Mouse (Mus musculus) CH12.LX (cell line): ENCODE measurements around the gene Akr1b10. TPM values are rescaled to one million over a fixed set of nuclear protein-coding genes. Genes with fewer than 3 reads are reported as not detected.
A peak's percentile ranks its signal among the peaks of the same experiment; 100 is the strongest.
"Not testable (repeated sequence)": the region's sequence is repeated elsewhere in the genome, so short reads cannot be mapped to it uniquely, and the experiment has no call there.

ENCODE experiments used
- DNase-seq: peaks from one replicate; pipeline ENCODE4 v3.0.0-alpha.2; 2013; ENCODE audit errors: extremely low read depth
- H3K27ac ChIP-seq: 2 replicates; pipeline ENCODE4 v1.5.1; 2012; ENCODE audit warnings: low read depth, mild to moderate bottlenecking, control low read depth, moderate library complexity; ENCODE audit not compliant: insufficient read depth
- H3K27me3 ChIP-seq: replicated peaks from 2 replicates; pipeline ENCODE3; 2012; ENCODE audit warnings: inconsistent platforms
- H3K36me3 ChIP-seq, 2 experiments: replicated peaks in 1 of 2; 2 replicates each; pipeline versions ENCODE3 to v1.6.1; 2012; ENCODE audit warnings: inconsistent platforms in 1 of 2, low read length in 1 of 2, mild to moderate bottlenecking in 1 of 2, mixed read lengths in 1 of 2, moderate library complexity in 1 of 2; ENCODE audit not compliant: control insufficient read depth in 1 of 2, insufficient read depth in 1 of 2
- H3K4me1 ChIP-seq, 2 experiments: 2 replicates each; pipeline ENCODE4 v1.6.1; 2012; ENCODE audit warnings: inconsistent platforms in 1 of 2, moderate library complexity in 1 of 2; ENCODE audit not compliant: insufficient read depth in 2 of 2, control insufficient read depth in 1 of 2
- H3K4me2 ChIP-seq: 2 replicates; pipeline ENCODE4 v1.6.1; 2012; ENCODE audit warnings: low read depth, mild to moderate bottlenecking, control low read depth; ENCODE audit not compliant: poor library complexity, insufficient read depth, severe bottlenecking
- H3K4me3 ChIP-seq, 3 experiments: fragments of 150-350 bp in 1 of 3; sonication (generic) in 1 of 3; replicated peaks in 1 of 3; 2 replicates each; pipeline versions ENCODE3 to v1.5.1; 2011 to 2012; ENCODE audit warnings: low read depth in 2 of 3, low read length in 2 of 3, mild to moderate bottlenecking in 2 of 3, moderate library complexity in 2 of 3, control low read depth in 1 of 3, improper control_type of control experiment in 1 of 3, inconsistent platforms in 1 of 3, mixed read lengths in 1 of 3; ENCODE audit not compliant: poor library complexity in 1 of 3
- H3K79me2 ChIP-seq: replicated peaks from 2 replicates; pipeline ENCODE4 v1.6.1; 2012; ENCODE audit warnings: mild to moderate bottlenecking, moderate library complexity; ENCODE audit not compliant: control insufficient read depth, poor library complexity, insufficient read depth, severe bottlenecking; ENCODE audit errors: extremely low read depth
- H3K9ac ChIP-seq: 2 replicates; pipeline ENCODE4 v1.6.1; 2012; ENCODE audit warnings: low read depth, mild to moderate bottlenecking, control low read depth, moderate library complexity; ENCODE audit not compliant: insufficient read depth
- H3K9me3 ChIP-seq: replicated peaks from 2 replicates; pipeline ENCODE3; 2012; ENCODE audit warnings: low read length, inconsistent platforms, mixed read lengths
- CHD1 ChIP-seq: IDR thresholded peaks from 2 replicates; pipeline ENCODE4 v1.6.1; 2012; ENCODE audit warnings: low read depth, low read length, improper control_type of control experiment, inconsistent platforms
- ELF1 ChIP-seq: IDR thresholded peaks from 2 replicates; pipeline ENCODE4 v1.6.1; 2014; ENCODE audit warnings: low read depth, mild to moderate bottlenecking, inconsistent platforms, low read length, improper control_type of control experiment
- GABPA ChIP-seq: IDR thresholded peaks from 2 replicates; pipeline ENCODE4 v1.6.1; 2012; ENCODE audit warnings: low read depth, low read length, improper control_type of control experiment, inconsistent platforms; ENCODE audit not compliant: insufficient replicate concordance
- HCFC1 ChIP-seq: IDR thresholded peaks from 2 replicates; pipeline ENCODE4 v1.6.1; 2012; ENCODE audit warnings: low read depth, mild to moderate bottlenecking, inconsistent platforms, low read length, improper control_type of control experiment
- IRF4 ChIP-seq: IDR thresholded peaks from 2 replicates; pipeline ENCODE4 v1.6.1; 2014; ENCODE audit warnings: low read depth, mild to moderate bottlenecking, inconsistent platforms, low read length, improper control_type of control experiment
- JUND ChIP-seq: conservative IDR thresholded peaks from 2 replicates; pipeline ENCODE4 v1.6.1; 2011; ENCODE audit warnings: low read depth, low read length, improper control_type of control experiment
- MAFK ChIP-seq: IDR thresholded peaks from 2 replicates; pipeline ENCODE4 v1.6.1; 2011; ENCODE audit warnings: low read length, improper control_type of control experiment; ENCODE audit not compliant: insufficient replicate concordance
- MAZ ChIP-seq: IDR thresholded peaks from 2 replicates; pipeline ENCODE4 v1.6.1; 2012; ENCODE audit warnings: low read depth, mild to moderate bottlenecking, inconsistent platforms, low read length, improper control_type of control experiment, moderate library complexity
- MYC ChIP-seq: IDR thresholded peaks from 2 replicates; pipeline ENCODE4 v1.6.1; 2011; ENCODE audit warnings: low read depth, mild to moderate bottlenecking, improper control_type of control experiment, low read length
- PAX5 ChIP-seq: IDR thresholded peaks from 2 replicates; pipeline ENCODE4 v1.6.1; 2012; ENCODE audit warnings: low read length, inconsistent platforms, mixed read lengths
- RCOR1 ChIP-seq: conservative IDR thresholded peaks from 2 replicates; pipeline ENCODE4 v1.6.1; 2012; ENCODE audit warnings: low read depth, mild to moderate bottlenecking, inconsistent platforms, low read length, improper control_type of control experiment
- SIN3A ChIP-seq: IDR thresholded peaks from 2 replicates; pipeline ENCODE4 v1.6.1; 2012; ENCODE audit warnings: low read length, improper control_type of control experiment, inconsistent platforms
- SMC3 ChIP-seq: IDR thresholded peaks from 2 replicates; pipeline ENCODE4 v1.6.1; 2011; ENCODE audit warnings: low read depth, low read length, improper control_type of control experiment
- TCF12 ChIP-seq: IDR thresholded peaks from 2 replicates; pipeline ENCODE4 v1.6.1; 2014; ENCODE audit warnings: low read depth, mild to moderate bottlenecking, inconsistent platforms, low read length, improper control_type of control experiment
- USF2 ChIP-seq: conservative IDR thresholded peaks from 2 replicates; pipeline ENCODE4 v1.6.1; 2011; ENCODE audit warnings: low read depth, low read length, improper control_type of control experiment
- ZMIZ1 ChIP-seq: IDR thresholded peaks from 2 replicates; pipeline ENCODE4 v1.6.1; 2012; ENCODE audit warnings: low read depth, mild to moderate bottlenecking, inconsistent platforms, low read length, improper control_type of control experiment
- dilution Hi-C: fragments of 300-500 bp; cut with MboI; formaldehyde crosslinking; loops from 2 replicates; pipeline ENCODE4 v1.14.3; 2020; ENCODE audit warnings: low sequenced_read_pairs; ENCODE audit not compliant: extremely low pct_unique_long_range_greater_than_20kb, extremely low pct_ligation_motif_present
- in situ Hi-C: fragments of 300-500 bp; cut with MboI; formaldehyde crosslinking; loops from 3 replicates; pipeline ENCODE4 v1.14.3; 2019; ENCODE audit warnings: low sequenced_read_pairs, low pct_ligation_motif_present, low pct_unique_long_range_greater_than_20kb, mixed read lengths
- polyA plus RNA-seq: library from polyadenylated mRNA; unstranded; fragments of >175 nt; gene quantifications from 2 replicates; pipeline ENCODE4 v1.2.1, GENCODE M21; 2012; ENCODE audit warnings: low read depth; ENCODE audit not compliant: insufficient read length
- total RNA-seq, 2 experiments: library from RNA; depleted of rRNA; stranded (reverse); fragments of 300-350 nt in 1 of 2; fragments of >200 nt in 1 of 2; gene quantifications; 2 replicates each; pipeline ENCODE4 v1.2.3; 2012 to 2014

Gene Akr1b10
- total and polyA plus RNA-seq, 3 experiments, result 20.3 to 34.7 (median 29.6) TPM

- Histone ChIP-seq H3K9me3 (peaks cover 3% of the 10 kb centered on the region), H3K4me3 (no peak overlapping the region), H3K27ac (no peak overlapping the region), H3K9ac (peak overlapping the region; percentile 71), H3K79me2 (no peaks in the 10 kb centered on the region), H3K4me1 (peaks cover 0 to 8% of the 10 kb centered on the region in 2 experiments; a peak in 2 of 4 replicates), H3K4me2 (peak overlapping the region; percentile 55), H3K36me3 (no peaks in the 10 kb centered on the region), H3K27me3 (no peaks in the 10 kb centered on the region)
- DNase-seq, result no peak
- dilution Hi-C loops (no loop called here), in situ Hi-C loops (no loop called here)
- TF ChIP-seq MAZ (no peak), MAFK (no peak), ZMIZ1 (no peak), CHD1 (no peak)
Measured at GRCm38 (mm10) chr6:34412688-34413087, 28.7 kb downstream of the Akr1b10 start.

- H3K36me3 ChIP-seq, DNase-seq, H3K9me3 ChIP-seq, H3K27me3 ChIP-seq, dilution Hi-C loops, H3K4me1 ChIP-seq, H3K27ac ChIP-seq, in situ Hi-C loops, H3K79me2 ChIP-seq, H3K4me3 ChIP-seq: not testable (repeated sequence)
- Histone ChIP-seq H3K4me2 (0 out of 2 replicates have a peak overlapping the region, but pooled peaks have one; percentile 55), H3K9ac (peak overlapping the region; percentile 71)
Measured at GRCm38 (mm10) chr6:34413386-34413785, 29.4 kb downstream of the Akr1b10 start.

- TF ChIP-seq ELF1 (no peak), IRF4 (no peak), MAZ (no peak), ZMIZ1 (no peak), RCOR1 (no peak), PAX5 (no peak), USF2 (no peak), GABPA (no peak), MAFK (no peak), HCFC1 (no peak), SIN3A (no peak), CHD1 (no peak), TCF12 (no peak), MYC (no peak), JUND (no peak), SMC3 (no peak)
- no peak overlapping the region for H3K9ac ChIP-seq
- dilution Hi-C loops (no loop called here), in situ Hi-C loops (no loop called here)
- no peaks in the 10 kb centered on the region for H3K9me3 ChIP-seq
- H3K27ac ChIP-seq, result no peak overlapping the region
- no peak overlapping the region for H3K4me2 ChIP-seq
- H3K36me3 ChIP-seq, result no peaks in the 10 kb centered on the region
- H3K4me3 ChIP-seq, result no peak overlapping the region
- H3K27me3 ChIP-seq, result no peaks in the 10 kb centered on the region
- no peak for DNase-seq
- no peaks in the 10 kb centered on the region for H3K79me2 ChIP-seq
- H3K4me1 ChIP-seq, result peaks cover 0 to 8% of the 10 kb centered on the region in 2 experiments; a peak in 2 of 4 replicates
Measured at GRCm38 (mm10) chr6:34416521-34416920, 32.5 kb downstream of the Akr1b10 start.
